ENCODE assay signal across 23 mouse cellular contexts in genomic region chr4:38381916-38382315, GRCm38 (mm10).
A peak's percentile ranks its signal among the peaks of the same experiment; 100 is the strongest.
DNase-seq lines count a peak whose midpoint lies in the region; ATAC-seq lines count a peak whose summit lies in the region.
"Had no signal": no experiment of that assay in that cellular context is flagged by ENCODE, and none has a peak within 500 bp of the region (broad histone marks: within the 10 kb centered on the region; RNA-seq: fewer than 3 reads in every experiment).

No protein-coding gene starts in this region.

- DNase-seq in 416B (ENCODE audit: low read depth) (peak; percentile 31), MEL-GATA-1-ER (ENCODE audit: extremely low read depth, low read depth) (peak; percentile 42)
- DNase-seq in thymus, postnatal 14 days, result no peak
- DNase-seq in lung, postnatal 14 days, result no peak
- DNase-seq in heart, adult 8-10 months (ENCODE audit: low spot score), result no peak
- DNase-seq: adrenal gland, postnatal 10 days; adrenal gland, postnatal 36 days; cerebellum, adult 11 months; cerebellum, adult 2 months; cerebellum, adult 9-11 months; cerebellum, postnatal 25 days; embryo, embryonic 11 days; gastrocnemius, postnatal 10 days; gastrocnemius, postnatal 36 days; heart, adult 11 months; heart, postnatal 10 days; heart, postnatal 4 days had no signal

- ATAC-seq in granulocyte monocyte progenitor cell, adult 5-6 weeks (replicated peaks; ENCODE audit: poor library complexity, severe bottlenecking), result peak; percentile 97
- ATAC-seq: CD4-positive, CD25-positive, alpha-beta regulatory T cell, adult 4 months; forebrain, embryonic 13.5 days; forebrain, embryonic 16.5 days; intestine, postnatal 0 days; Patski had no signal

Comparison
In these comparisons a context has a peak if more than half of its experiments do, and no peak if none do; other contexts are left out.
1. DNase-seq: peak in 416B (single experiment) and MEL-GATA-1-ER (single experiment); none in thymus, postnatal 14 days (single experiment), lung, postnatal 14 days (single experiment) and heart, adult 8-10 months (single experiment).